Mouse (Mus musculus): ENCODE data around the gene Pld3. TPM values are rescaled to one million over a fixed set of nuclear protein-coding genes. Genes with fewer than 3 reads are reported as not detected.

Gene Pld3
- 25.0 TPM for polyA plus RNA-seq (2014; fragmentation: Illumina TruSeq; extraction: RNeasy Lipid Tissue Mini Kit (QIAGEN cat#74804); ENCODE audit: low read depth, low replicate concordance)

DNA sequence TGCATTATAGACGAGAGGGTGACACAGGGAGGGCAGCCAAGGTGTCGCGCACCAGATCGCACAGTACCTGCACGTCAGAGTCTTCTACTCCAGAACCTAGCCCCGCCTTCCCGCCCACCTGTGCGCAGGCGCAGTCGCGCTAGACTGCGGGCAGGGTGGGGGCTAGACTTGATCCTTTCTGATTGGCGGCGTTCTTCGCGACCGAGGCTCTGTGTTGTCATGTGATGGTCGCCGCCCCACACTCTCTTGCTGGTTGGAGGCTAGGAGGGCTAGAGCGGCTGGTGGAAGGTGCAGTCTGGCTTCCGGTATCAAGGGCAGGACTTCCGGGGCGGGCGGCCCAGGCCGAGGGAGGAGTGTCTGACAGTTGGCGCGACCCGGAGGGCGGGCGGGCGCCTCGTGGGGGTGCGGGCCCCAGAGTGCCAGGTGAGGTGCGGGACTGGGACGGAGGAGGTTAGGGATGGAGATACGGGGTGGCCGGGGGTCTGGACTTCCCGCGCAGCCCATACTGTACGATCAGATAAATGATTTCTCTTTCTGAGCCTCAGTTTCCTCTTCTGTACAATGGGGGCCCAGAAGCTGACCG, at the start of gene Pld3, which contains the start of gene 2310022A10Rik:
Gene Pld3, minus strand, starts transcription at position 288 of the 583 bp plus-strand sequence.
Gene 2310022A10Rik, plus strand, starts transcription at position 303 of the 583 bp plus-strand sequence.

DNA sequence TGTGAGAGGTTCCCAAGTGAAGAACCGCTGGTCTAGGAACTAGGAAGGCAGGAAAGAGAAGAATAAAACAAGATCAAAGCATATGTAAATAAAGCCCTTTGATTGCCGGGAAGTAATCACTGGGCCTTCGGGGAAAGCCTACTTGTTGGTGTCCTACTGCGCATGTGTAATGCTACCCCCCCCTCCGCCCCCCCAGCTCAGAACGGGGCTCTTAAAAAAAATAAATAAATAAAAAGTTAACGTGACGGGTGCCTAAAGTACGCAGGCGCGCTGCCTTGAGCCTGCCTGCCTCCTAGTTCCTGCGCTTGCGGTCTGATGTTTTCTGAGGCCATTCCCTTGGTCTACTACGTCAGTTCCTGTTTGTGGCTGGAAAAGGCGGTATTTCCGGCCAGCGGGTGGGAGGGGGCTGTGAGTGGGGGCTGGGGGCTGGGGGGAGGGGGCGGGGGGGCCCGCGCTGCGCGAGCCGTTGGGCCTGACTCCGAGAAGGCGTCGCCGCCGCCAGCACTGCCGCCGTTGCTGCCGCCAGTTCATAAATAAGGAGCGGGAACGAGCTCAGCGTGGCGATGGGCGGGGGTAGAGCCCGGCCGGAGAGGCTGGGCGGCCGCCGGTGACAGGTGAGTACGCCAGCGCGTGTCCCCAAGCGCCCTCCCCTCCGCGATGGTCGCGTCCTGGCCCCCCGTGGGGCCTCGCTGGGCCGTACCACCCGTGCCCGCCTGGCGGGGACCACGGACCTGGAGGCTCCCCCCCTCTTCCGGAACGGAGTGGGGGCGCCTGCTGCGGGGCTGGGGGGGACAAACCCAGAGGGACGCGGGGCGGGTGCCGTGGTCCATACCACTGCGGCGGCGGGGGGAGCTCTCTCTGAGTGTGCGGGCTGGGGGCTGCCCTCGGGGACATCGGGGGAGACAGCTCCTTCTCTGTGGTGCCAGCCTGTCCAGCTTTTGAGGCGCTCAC, 38.5 kb upstream of the Pld3 start, which contains the start of gene Akt2:
Gene Akt2, plus strand, starts transcription at position 287 of the 951 bp plus-strand sequence.

DNA sequence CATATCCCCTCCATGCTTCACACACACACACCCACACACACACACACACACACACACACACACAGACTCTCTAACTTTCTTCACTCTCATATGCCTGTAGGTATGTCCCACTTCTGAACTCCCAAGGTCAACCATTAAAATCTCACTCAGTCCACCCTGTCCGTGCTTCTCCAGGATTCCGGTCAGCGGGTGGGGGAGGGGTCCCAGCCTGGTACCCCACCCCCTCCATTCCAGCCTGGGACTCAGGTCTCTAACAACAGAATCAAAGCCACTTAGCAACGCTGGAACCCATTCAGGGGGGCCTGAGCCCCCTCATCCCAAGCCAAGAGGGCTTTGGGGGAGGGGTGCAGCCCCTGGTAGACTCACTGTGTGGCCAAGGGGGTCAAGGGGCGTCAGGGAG, 30.1 kb downstream of the Pld3 start, which contains the start of gene Hipk4:
Gene Hipk4, plus strand, starts transcription at position 301 of the 400 bp plus-strand sequence.

DNA sequence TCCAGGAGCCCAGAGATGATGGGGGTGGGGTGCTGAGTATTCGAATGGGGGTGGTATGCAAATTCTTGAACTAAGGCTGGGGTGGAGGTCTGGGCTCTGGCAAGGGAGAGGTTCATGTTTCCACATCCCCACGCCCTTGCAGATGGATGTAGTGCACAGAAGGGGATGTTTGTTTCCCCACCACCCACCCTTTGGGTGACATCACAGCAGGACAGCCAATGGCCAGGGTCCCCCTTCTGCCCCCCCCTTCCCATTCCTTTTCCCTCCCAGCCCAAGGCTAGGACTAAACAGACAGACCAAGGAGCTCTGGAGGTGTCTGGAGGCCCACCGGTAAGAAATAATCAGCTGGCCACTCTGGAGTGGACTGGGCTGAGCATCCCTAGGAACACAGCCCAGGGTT, 54.0 kb downstream of the Pld3 start, which contains the start of gene Prx:
Gene Prx, plus strand, starts transcription at position 289 of the 400 bp plus-strand sequence.

DNA sequence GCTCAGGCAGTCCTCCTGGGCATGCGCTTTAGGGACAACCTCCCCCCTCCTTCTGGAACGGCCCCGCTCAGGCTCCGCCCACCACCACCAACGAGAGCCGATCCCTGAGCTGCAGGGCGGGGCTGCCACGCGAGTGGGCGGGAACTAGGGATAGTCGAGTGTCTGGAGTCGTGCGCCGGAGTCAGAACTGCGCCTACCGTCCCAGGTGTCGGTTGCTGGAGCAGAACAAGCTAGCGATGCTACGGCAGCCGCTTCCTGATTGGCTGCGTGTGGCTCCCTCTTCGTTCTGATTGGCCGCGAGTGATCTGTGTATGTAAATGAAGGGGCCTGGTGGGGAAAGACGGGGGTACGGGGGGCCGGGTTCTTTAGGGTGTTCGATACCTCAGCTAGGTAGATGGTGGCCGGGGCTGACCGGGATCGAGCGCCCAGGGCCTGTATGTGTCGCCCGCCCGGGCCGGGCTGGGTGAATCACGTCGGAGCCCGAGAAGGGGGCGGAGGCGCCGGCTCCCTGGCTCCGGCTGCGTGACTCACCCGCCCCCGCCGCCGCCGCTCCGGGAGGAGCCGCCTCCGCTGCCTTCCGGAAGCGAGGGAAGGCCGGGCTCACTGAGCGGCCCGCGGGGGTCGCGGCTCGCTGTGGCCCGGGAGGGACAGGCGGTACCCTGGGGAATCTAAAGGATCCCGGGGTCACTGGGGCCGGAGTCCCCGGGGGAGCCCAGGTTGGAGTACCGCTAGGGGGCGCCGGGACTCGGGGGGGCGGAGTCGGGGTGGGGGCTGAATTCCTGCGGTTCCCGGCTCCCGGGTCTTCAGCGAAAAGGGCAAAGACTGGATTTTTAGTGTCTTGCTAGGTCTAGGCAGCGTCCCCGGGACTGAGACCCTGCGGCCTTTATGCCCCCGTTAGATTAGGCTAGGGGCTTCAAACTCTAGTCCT, 66.0 kb downstream of the Pld3 start, which contains the start of gene Sertad1:
Gene Sertad1, plus strand, starts transcription at position 141 of the 928 bp plus-strand sequence.

Other genes with a start within 250 kb of the Pld3 start
- 237 TPM for gene Ltbp4, start 215.5 kb downstream of the Pld3 start, polyA plus RNA-seq (2014; fragmentation: Illumina TruSeq; extraction: RNeasy Lipid Tissue Mini Kit (QIAGEN cat#74804); ENCODE audit: low read depth, low replicate concordance)
- gene Shkbp1, start 197.2 kb downstream of the Pld3 start, polyA plus RNA-seq (2014; fragmentation: Illumina TruSeq; extraction: RNeasy Lipid Tissue Mini Kit (QIAGEN cat#74804); ENCODE audit: low read depth, low replicate concordance) = 9.0 TPM
- gene Gm20479, start 195.8 kb downstream of the Pld3 start, polyA plus RNA-seq (2014; fragmentation: Illumina TruSeq; extraction: RNeasy Lipid Tissue Mini Kit (QIAGEN cat#74804); ENCODE audit: low read depth, low replicate concordance) = not detected
- gene Sptbn4, start 105.5 kb downstream of the Pld3 start, polyA plus RNA-seq (2014; fragmentation: Illumina TruSeq; extraction: RNeasy Lipid Tissue Mini Kit (QIAGEN cat#74804); ENCODE audit: low read depth, low replicate concordance) = 0.29 TPM
- 21.6 TPM for gene Blvrb, start 105.2 kb downstream of the Pld3 start, polyA plus RNA-seq (2014; fragmentation: Illumina TruSeq; extraction: RNeasy Lipid Tissue Mini Kit (QIAGEN cat#74804); ENCODE audit: low read depth, low replicate concordance)
- 5.5 TPM for gene Sertad3, start 79.5 kb downstream of the Pld3 start, polyA plus RNA-seq (2014; fragmentation: Illumina TruSeq; extraction: RNeasy Lipid Tissue Mini Kit (QIAGEN cat#74804); ENCODE audit: low read depth, low replicate concordance)
- gene Sertad1, start 66.3 kb downstream of the Pld3 start, polyA plus RNA-seq (2014; fragmentation: Illumina TruSeq; extraction: RNeasy Lipid Tissue Mini Kit (QIAGEN cat#74804); ENCODE audit: low read depth, low replicate concordance) = 13.5 TPM
- gene Prx, start 53.9 kb downstream of the Pld3 start, polyA plus RNA-seq (2014; fragmentation: Illumina TruSeq; extraction: RNeasy Lipid Tissue Mini Kit (QIAGEN cat#74804); ENCODE audit: low read depth, low replicate concordance) = 0.76 TPM
- not detected for gene Hipk4, start 30.0 kb downstream of the Pld3 start, polyA plus RNA-seq (2014; fragmentation: Illumina TruSeq; extraction: RNeasy Lipid Tissue Mini Kit (QIAGEN cat#74804); ENCODE audit: low read depth, low replicate concordance)
- gene 2310022A10Rik, start within 50 bp of the Pld3 start, polyA plus RNA-seq (2014; fragmentation: Illumina TruSeq; extraction: RNeasy Lipid Tissue Mini Kit (QIAGEN cat#74804); ENCODE audit: low read depth, low replicate concordance) = 54.0 TPM
- 171 TPM for gene Akt2, start 38.3 kb upstream of the Pld3 start, polyA plus RNA-seq (2014; fragmentation: Illumina TruSeq; extraction: RNeasy Lipid Tissue Mini Kit (QIAGEN cat#74804); ENCODE audit: low read depth, low replicate concordance)
- gene Ttc9b, start 100.7 kb upstream of the Pld3 start, polyA plus RNA-seq (2014; fragmentation: Illumina TruSeq; extraction: RNeasy Lipid Tissue Mini Kit (QIAGEN cat#74804); ENCODE audit: low read depth, low replicate concordance) = not detected
- 13.2 TPM for gene Map3k10, start 121.4 kb upstream of the Pld3 start, polyA plus RNA-seq (2014; fragmentation: Illumina TruSeq; extraction: RNeasy Lipid Tissue Mini Kit (QIAGEN cat#74804); ENCODE audit: low read depth, low replicate concordance)
- gene Zfp607b, start 136.1 kb upstream of the Pld3 start, polyA plus RNA-seq (2014; fragmentation: Illumina TruSeq; extraction: RNeasy Lipid Tissue Mini Kit (QIAGEN cat#74804); ENCODE audit: low read depth, low replicate concordance) = 1.4 TPM
- 5.9 TPM for gene Zfp60, start 178.2 kb upstream of the Pld3 start, polyA plus RNA-seq (2014; fragmentation: Illumina TruSeq; extraction: RNeasy Lipid Tissue Mini Kit (QIAGEN cat#74804); ENCODE audit: low read depth, low replicate concordance)

Data from heart, adult 10 weeks (tissue).